Mouse (Mus musculus) embryonic facial prominence, embryonic 11.5 days (tissue): ENCODE data around the gene Arhgef1. TPM values are rescaled to one million over a fixed set of nuclear protein-coding genes. Genes with fewer than 3 reads are reported as not detected.

ENCODE experiments used
- ATAC-seq: fragments of 200-750 bp; cut with Nextera tagmentation; replicated peaks from 2 replicates; pipeline ENCODE4 v1.8.0; 2017; ENCODE audit warnings: low read depth; ENCODE audit not compliant: insufficient number of reproducible peaks, low FRiP score, low TSS enrichment
- DNase-seq: peaks from one replicate; pipeline ENCODE4 v3.0.0-alpha.2; 2015; ENCODE audit warnings: low spot score
- H3K27ac ChIP-seq: fragments of 300-500 bp; sonication (generic); replicated peaks from 2 replicates; pipeline ENCODE4 v1.5.1; 2014; ENCODE audit warnings: mild to moderate bottlenecking, low read depth, low read length, control low read depth
- H3K27me3 ChIP-seq: fragments of 300-500 bp; sonication (generic); 2 replicates; pipeline ENCODE4 v1.6.1; 2014; ENCODE audit warnings: mild to moderate bottlenecking, low read length, moderate library complexity, mixed read lengths; ENCODE audit not compliant: control insufficient read depth, insufficient read depth
- H3K36me3 ChIP-seq: fragments of 300-500 bp; sonication (generic); replicated peaks from 2 replicates; pipeline ENCODE4 v1.6.1; 2014; ENCODE audit warnings: low read depth, mild to moderate bottlenecking, low read length, moderate library complexity, mixed read lengths; ENCODE audit not compliant: control insufficient read depth, insufficient read depth
- H3K4me1 ChIP-seq: fragments of 300-500 bp; sonication (generic); 2 replicates; pipeline ENCODE4 v1.6.1; 2014; ENCODE audit warnings: low read length, mixed read lengths; ENCODE audit not compliant: control insufficient read depth, insufficient read depth
- H3K4me2 ChIP-seq: fragments of 300-500 bp; sonication (generic); 2 replicates; pipeline ENCODE4 v1.6.1; 2014; ENCODE audit warnings: low read depth, mild to moderate bottlenecking, control low read depth, low read length, moderate library complexity
- H3K4me3 ChIP-seq: fragments of 300-500 bp; sonication (generic); 2 replicates; pipeline ENCODE4 v1.5.1; 2014; ENCODE audit warnings: low read depth, low read length, control low read depth
- H3K9ac ChIP-seq: fragments of 300-500 bp; sonication (generic); replicated peaks from 2 replicates; pipeline ENCODE4 v1.6.1; 2014; ENCODE audit warnings: mild to moderate bottlenecking, control low read depth, low read length
- H3K9me3 ChIP-seq: fragments of 300-500 bp; sonication (generic); replicated peaks from 2 replicates; pipeline ENCODE4 v1.6.1; 2016; ENCODE audit warnings: mild to moderate bottlenecking, low read length, inconsistent platforms, mixed read lengths; ENCODE audit not compliant: control insufficient read depth
- WGBS: fragments of 180-500 bp; shearing (Covaris S2); extraction: QIAGEN DNeasy Blood & Tissue Kit; methylation state at CpG from one replicate; pipeline ENCODE4 v1.1.7; 2014; 5-methylcytosine and 5-hydroxymethylcytosine counted together
- microRNA-seq: library from miRNA; unstranded; fragments of <30 nt; microRNA quantifications from one replicate; pipeline ENCODE4, GENCODE M21; 2016; ENCODE audit warnings: borderline number of aligned reads
- polyA plus RNA-seq: library from polyadenylated mRNA; unstranded; fragments of >200 nt; fragmentation: Nextera tagmentation; extraction: Ambion mirVana; gene quantifications from 2 replicates; pipeline ENCODE4 v1.2.1, GENCODE M21; 2014

Gene Arhgef1
- polyA plus RNA-seq, 1 experiment from 2014 or later = 43.0 TPM

- Histone ChIP-seq H3K27me3 (no peaks in the 10 kb centered on the region), H3K4me1 (no peaks in the 10 kb centered on the region), H3K9ac (no peak overlapping the region; the same call in 1 of the 2 replicates), H3K4me2 (peak overlapping the region; percentile 80), H3K4me3 (peak overlapping the region; percentile 64), H3K9me3 (no peaks in the 10 kb centered on the region), H3K27ac (no peak overlapping the region), H3K36me3 (no peaks in the 10 kb centered on the region)
- DNase-seq (peak; percentile 57), ATAC-seq (no peak)
- WGBS = 11% methylated on average over 19 of the region's 19 CpGs
These were observed 68.7 kb downstream of the Arhgef1 start for GRCm38 (mm10) chr7:24971261-24971971.

GRCm38 (mm10) chr7:24971972-24972893 lies 69.5 kb downstream of the Arhgef1 start, which contains the start of gene Rabac1:
Rabac1 (minus strand) TSS chr7:24972754.
- WGBS = 0% methylated on average over 45 of the region's 45 CpGs
- H3K9ac ChIP-seq = peak within 1 kb of the TSS; percentile 64
- no peaks in the 10 kb centered on the region for H3K36me3 ChIP-seq
- H3K4me3 ChIP-seq = peak within 1 kb of the TSS; percentile 64
- H3K4me1 ChIP-seq = no peaks in the 10 kb centered on the region
- no peak within 1 kb of the TSS for H3K27ac ChIP-seq
- ATAC-seq = peak; percentile 85
- peak; percentile 96 for DNase-seq
- H3K9me3 ChIP-seq = no peaks in the 10 kb centered on the region
- peak within 1 kb of the TSS; percentile 80 for H3K4me2 ChIP-seq
- H3K27me3 ChIP-seq = no peaks in the 10 kb centered on the region

GRCm38 (mm10) chr7:24973208-24973607 lies 70.5 kb downstream of the Arhgef1 start:
- Histone ChIP-seq H3K36me3 (no peaks in the 10 kb centered on the region), H3K9ac (no peak overlapping the region), H3K4me3 (no peak overlapping the region), H3K9me3 (no peaks in the 10 kb centered on the region), H3K4me2 (no peak overlapping the region), H3K27ac (no peak overlapping the region), H3K27me3 (no peaks in the 10 kb centered on the region), H3K4me1 (no peaks in the 10 kb centered on the region)
- 80% methylated on average over 4 of the region's 4 CpGs for WGBS
- no peak for ATAC-seq
- no peak for DNase-seq

DNA sequence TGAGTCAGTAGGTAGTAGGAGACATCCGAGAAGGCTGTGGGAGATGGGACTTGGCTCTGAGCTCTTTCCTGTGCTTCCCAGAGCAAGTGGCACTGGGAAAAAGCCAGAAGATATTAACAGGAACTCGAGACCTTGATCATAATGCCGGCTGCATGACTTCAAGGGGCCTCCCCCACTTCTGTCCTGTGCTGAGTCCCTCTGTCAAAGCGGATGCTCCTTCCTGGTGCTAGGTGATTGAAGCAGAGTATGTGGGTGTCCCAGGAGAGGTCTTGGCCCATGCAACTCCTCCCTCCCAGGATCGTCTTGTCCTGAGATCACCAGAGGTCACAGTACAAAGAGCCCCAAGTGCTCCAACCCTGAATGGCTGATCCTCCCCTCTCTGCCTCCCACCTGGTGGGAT lies 71.2 kb downstream of the Arhgef1 start:
- H3K9ac ChIP-seq = no peak overlapping the region
- H3K9me3 ChIP-seq = no peaks in the 10 kb centered on the region
- H3K4me3 ChIP-seq = no peak overlapping the region
- H3K4me1 ChIP-seq = no peaks in the 10 kb centered on the region
- no peak overlapping the region for H3K27ac ChIP-seq
- H3K36me3 ChIP-seq = no peaks in the 10 kb centered on the region
- ATAC-seq (no peak), DNase-seq (no peak)
- WGBS = 66% methylated on average over 5 of the region's 5 CpGs
- no peak overlapping the region for H3K4me2 ChIP-seq
- no peaks in the 10 kb centered on the region for H3K27me3 ChIP-seq

DNA sequence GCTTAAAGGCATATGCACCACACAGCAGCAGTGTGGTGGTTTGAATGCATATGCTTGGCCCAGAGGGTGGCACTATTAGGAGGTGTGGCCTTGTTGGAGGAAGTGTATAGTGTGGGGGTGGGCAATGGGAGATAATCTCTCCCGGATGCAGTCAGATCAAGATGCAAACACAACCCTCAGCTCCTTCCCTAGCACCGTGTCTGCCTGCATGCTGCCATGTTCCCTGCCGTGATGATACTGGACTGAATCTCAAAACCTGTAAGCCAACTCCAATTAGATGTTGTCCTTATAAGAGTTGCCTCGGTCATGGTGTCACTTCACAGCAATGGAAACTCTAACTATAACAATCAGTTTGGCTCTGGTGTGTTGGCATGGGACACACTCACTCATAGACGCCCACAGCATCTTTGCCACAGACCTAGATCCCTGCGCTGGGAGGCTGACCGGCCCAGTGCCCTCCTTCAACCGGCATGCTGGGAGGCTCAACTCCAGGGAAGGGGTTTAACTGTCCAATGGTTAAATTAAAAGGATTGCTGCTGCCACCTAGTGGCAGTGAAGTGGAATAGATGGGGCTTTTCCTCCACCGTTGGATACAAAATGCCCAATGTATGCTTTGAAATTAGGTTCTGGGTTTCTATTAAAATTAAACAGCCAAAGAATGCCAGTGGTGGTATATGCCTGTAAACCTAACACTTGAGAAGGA lies 72.3 kb downstream of the Arhgef1 start:
- Histone ChIP-seq H3K4me2 (no peak overlapping the region), H3K27me3 (no peaks in the 10 kb centered on the region), H3K4me1 (no peaks in the 10 kb centered on the region), H3K9me3 (no peaks in the 10 kb centered on the region), H3K4me3 (no peak overlapping the region), H3K36me3 (no peaks in the 10 kb centered on the region), H3K9ac (no peak overlapping the region), H3K27ac (no peak overlapping the region)
- peak; percentile 76 for DNase-seq
- WGBS = 28% methylated on average over 9 of the region's 9 CpGs
- no peak for ATAC-seq

Small RNA genes within 50 kb of the gene (microRNA-seq; reads per million reads assigned to microRNA genes)
- not detected for gene Mir7046

Other genes with a start within 250 kb of the Arhgef1 start
- gene Tex101, start 226.2 kb upstream of the Arhgef1 start, polyA plus RNA-seq = not detected in 2 replicates
- not detected in 2 replicates for gene BC049730, start 193.7 kb upstream of the Arhgef1 start, polyA plus RNA-seq
- gene Gm4763, start 176.0 kb upstream of the Arhgef1 start, polyA plus RNA-seq = not detected in 2 replicates
- gene Cd177, start 142.6 kb upstream of the Arhgef1 start, polyA plus RNA-seq = not detected in 2 replicates
- 0.29 and 0.34 TPM in 2 replicates for gene Ceacam10, start 125.7 kb upstream of the Arhgef1 start, polyA plus RNA-seq
- 20.6 and 26.5 TPM in 2 replicates for gene Gm9844, start 40.7 kb upstream of the Arhgef1 start, polyA plus RNA-seq
- not detected in 2 replicates for gene Lypd4, start 33.0 kb upstream of the Arhgef1 start, polyA plus RNA-seq
- gene Dmrtc2, start 32.9 kb upstream of the Arhgef1 start, polyA plus RNA-seq = not detected in 2 replicates
- 2,121 and 2,269 TPM in 2 replicates for gene Rps19, start 18.5 kb upstream of the Arhgef1 start, polyA plus RNA-seq
- 0.20 and 0.28 TPM in 2 replicates for gene Cd79a, start 5.5 kb upstream of the Arhgef1 start, polyA plus RNA-seq
- gene Gm4881, start 41.6 kb downstream of the Arhgef1 start, polyA plus RNA-seq = 0.36 and 0.79 TPM in 2 replicates
- 75.9 and 92.5 TPM in 2 replicates for gene Rabac1, start 69.8 kb downstream of the Arhgef1 start, polyA plus RNA-seq
- 6.8 and 8.5 TPM in 2 replicates for gene Atp1a3, start 103.0 kb downstream of the Arhgef1 start, polyA plus RNA-seq
- 5.7 and 7.5 TPM in 2 replicates for gene Grik5, start 169.4 kb downstream of the Arhgef1 start, polyA plus RNA-seq
- 17.2 and 22.0 TPM in 2 replicates for gene Zfp574, start 169.7 kb downstream of the Arhgef1 start, polyA plus RNA-seq